Mouse (Mus musculus): ENCODE measurements around the gene Lnpep.
"Not testable (repeated sequence)": the region's sequence is repeated elsewhere in the genome, so short reads cannot be mapped to it uniquely, and the experiment has no call there.

Gene Lnpep

GRCm38 (mm10) chr17:17516384-17517016 is 108.3 kb downstream of the Lnpep start:
- in situ Hi-C loops (cut with MboI; ENCODE audit: unreplicated experiment in 2 of 2): no loop called here

- in situ Hi-C loops (cut with MboI; ENCODE audit: unreplicated experiment in 2 of 2): no loop called here
Observed at GRCm38 (mm10) chr17:17506677-17507076, 118.2 kb downstream of the Lnpep start.

- in situ Hi-C loops (cut with MboI; ENCODE audit: unreplicated experiment in 2 of 2): no loop called here
Observed at GRCm38 (mm10) chr17:17499278-17499677, 125.6 kb downstream of the Lnpep start.

GRCm38 (mm10) chr17:17498848-17499247 is 126.0 kb downstream of the Lnpep start:
- in situ Hi-C loops (cut with MboI; ENCODE audit: unreplicated experiment in 2 of 2): no loop called here

- in situ Hi-C loops (cut with MboI; ENCODE audit: unreplicated experiment in 2 of 2): no loop called here
Observed at GRCm38 (mm10) chr17:17496730-17497129, 128.1 kb downstream of the Lnpep start.

- in situ Hi-C loops (cut with MboI; ENCODE audit: unreplicated experiment in 2 of 2): not testable (repeated sequence)
Observed at GRCm38 (mm10) chr17:17496234-17496633, 128.6 kb downstream of the Lnpep start.

GRCm38 (mm10) chr17:17492116-17492515 is 132.7 kb downstream of the Lnpep start:
- in situ Hi-C loops (cut with MboI; ENCODE audit: unreplicated experiment in 2 of 2): no loop called here

- in situ Hi-C loops (cut with MboI; ENCODE audit: unreplicated experiment in 2 of 2): no loop called here
Observed at GRCm38 (mm10) chr17:17491622-17492001, 133.2 kb downstream of the Lnpep start.

- in situ Hi-C loops (cut with MboI; ENCODE audit: unreplicated experiment in 2 of 2): no loop called here
Observed at GRCm38 (mm10) chr17:17490820-17491621, 133.8 kb downstream of the Lnpep start.

- in situ Hi-C loops (cut with MboI; ENCODE audit: unreplicated experiment in 2 of 2): no loop called here
Observed at GRCm38 (mm10) chr17:17485789-17486188, 139.1 kb downstream of the Lnpep start.
